Mouse (Mus musculus): Measurements from ENCODE around the gene Lsm12.

The Lsm12 gene

GRCm38 (mm10) chr11:102216056-102216885 lies 31.2 kb upstream of the Lsm12 start:
- peak; percentile 58 to 82 for DNase-seq

- peak in 1 of 2 experiments; percentile 13 for DNase-seq
Measured at GRCm38 (mm10) chr11:102215511-102215910, 30.4 kb upstream of the Lsm12 start.

- DNase-seq = peak; percentile 4 to 54
Measured at GRCm38 (mm10) chr11:102214430-102215156, 29.5 kb upstream of the Lsm12 start.

GRCm38 (mm10) chr11:102211936-102212341 lies 26.8 kb upstream of the Lsm12 start:
- DNase-seq = no peak

- DNase-seq = no peak
Measured at GRCm38 (mm10) chr11:102211011-102211410, 25.9 kb upstream of the Lsm12 start.

GRCm38 (mm10) chr11:102210185-102210584 lies 25.1 kb upstream of the Lsm12 start:
- DNase-seq = no peak

GRCm38 (mm10) chr11:102209742-102210141 lies 24.6 kb upstream of the Lsm12 start:
- peak; percentile 70 to 78 for DNase-seq

- no peak for DNase-seq
Measured at GRCm38 (mm10) chr11:102208846-102209245, 23.8 kb upstream of the Lsm12 start.

- DNase-seq = no peak
Measured at GRCm38 (mm10) chr11:102207825-102208777, 23.0 kb upstream of the Lsm12 start.

GRCm38 (mm10) chr11:102206481-102206880 lies 21.4 kb upstream of the Lsm12 start:
- no peak for DNase-seq

- no peak for DNase-seq
Measured at GRCm38 (mm10) chr11:102201408-102201821, 16.3 kb upstream of the Lsm12 start.

- DNase-seq = no peak
Measured at GRCm38 (mm10) chr11:102199856-102200255, 14.8 kb upstream of the Lsm12 start.

GRCm38 (mm10) chr11:102198245-102198644 lies 13.1 kb upstream of the Lsm12 start:
- DNase-seq = no peak

- DNase-seq = peak; percentile 44 to 46
Measured at GRCm38 (mm10) chr11:102196018-102196797, 11.1 kb upstream of the Lsm12 start.

- no peak for DNase-seq
Measured at GRCm38 (mm10) chr11:102193657-102194440, 8.8 kb upstream of the Lsm12 start.

- no peak for DNase-seq
Measured at GRCm38 (mm10) chr11:102190848-102191247, 5.8 kb upstream of the Lsm12 start.

- DNase-seq = peak; percentile 89
Measured at GRCm38 (mm10) chr11:102189461-102190436, 4.7 kb upstream of the Lsm12 start, which contains the start of gene G6pc3. G6pc3 (plus strand) TSS chr11:102189620.

- DNase-seq = no peak
Measured at GRCm38 (mm10) chr11:102188980-102189379, 3.9 kb upstream of the Lsm12 start.

- no peak for DNase-seq
Measured at GRCm38 (mm10) chr11:102186235-102186634, 1.1 kb upstream of the Lsm12 start.

- no peak for DNase-seq
Measured at GRCm38 (mm10) chr11:102185677-102186076, 581 bp upstream of the Lsm12 start.
